Mouse (Mus musculus) urinary bladder, postnatal 14 days (tissue): ENCODE data around the gene Glipr1.

Experiments
- DNase-seq: peaks from one replicate; pipeline ENCODE4 v3.0.0; 2021; ENCODE audit warnings: low spot score

The Glipr1 gene

DNA sequence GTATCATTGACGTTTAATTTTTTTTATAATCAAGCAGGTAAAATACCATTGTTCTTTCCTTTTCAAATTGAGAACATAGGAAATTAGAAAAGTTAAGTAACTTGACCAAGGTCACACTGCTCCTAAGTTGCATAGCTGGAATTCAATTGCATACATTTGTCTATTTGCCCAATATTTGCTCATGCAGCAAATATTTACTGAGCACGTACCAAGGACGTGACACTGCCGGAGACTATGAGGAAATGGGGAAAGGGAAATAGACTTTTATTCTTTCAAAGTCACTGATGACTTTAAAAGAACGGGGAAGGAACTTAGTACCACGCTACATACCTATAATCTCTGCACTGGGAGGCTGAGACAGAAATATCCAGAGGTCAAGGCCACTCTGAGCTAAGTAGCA is 42.0 kb downstream of the Glipr1 start:
- DNase-seq = no peak

DNA sequence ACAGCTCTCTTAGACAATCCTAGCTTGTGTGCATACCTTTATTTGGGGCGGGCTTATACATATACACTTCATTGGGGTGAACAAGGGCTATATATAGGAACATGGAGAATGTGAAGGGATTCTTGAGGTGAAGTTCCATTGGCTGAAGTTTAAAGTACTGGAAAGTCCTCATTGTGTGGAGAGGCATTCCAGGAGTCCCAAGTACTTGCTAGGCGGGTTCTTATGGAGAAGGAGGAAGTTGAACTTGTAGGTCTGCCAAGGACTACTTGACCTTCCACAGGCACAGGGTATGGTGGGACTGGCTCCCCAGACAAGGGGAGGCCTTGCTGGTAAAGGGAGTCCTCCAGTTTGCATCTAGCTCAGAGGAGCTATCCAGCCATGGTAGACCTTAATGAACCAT is 43.1 kb downstream of the Glipr1 start:
- DNase-seq = no peak

DNA sequence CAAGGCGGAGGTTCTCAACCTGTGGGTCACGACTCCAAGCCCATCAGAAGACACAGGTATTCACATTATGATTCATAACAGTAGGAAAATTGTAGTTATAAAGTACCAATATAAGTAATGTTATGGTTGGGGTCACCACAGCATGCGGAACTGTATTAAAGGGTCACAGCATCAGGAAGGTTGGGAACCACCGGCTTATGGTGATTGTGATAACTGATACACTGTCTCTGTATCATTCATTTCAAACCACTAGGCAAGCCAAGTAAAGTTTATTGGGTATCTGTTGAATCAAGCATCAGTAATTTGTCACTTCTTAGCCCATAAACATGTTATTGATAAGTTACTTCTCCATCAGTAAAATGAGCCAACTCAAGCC is 44.4 kb downstream of the Glipr1 start:
- DNase-seq = no peak

GRCm38 (mm10) chr10:111957271-111958045 is 45.0 kb downstream of the Glipr1 start:
- DNase-seq = peak; percentile 59

- no peak for DNase-seq
Observed at GRCm38 (mm10) chr10:111955836-111956235, 46.6 kb downstream of the Glipr1 start.

- no peak for DNase-seq
Observed at GRCm38 (mm10) chr10:111949008-111949407, 53.4 kb downstream of the Glipr1 start.

- DNase-seq = no peak
Observed at GRCm38 (mm10) chr10:111948041-111948440, 54.4 kb downstream of the Glipr1 start.

GRCm38 (mm10) chr10:111945563-111945962 is 56.9 kb downstream of the Glipr1 start:
- DNase-seq = no peak

DNA sequence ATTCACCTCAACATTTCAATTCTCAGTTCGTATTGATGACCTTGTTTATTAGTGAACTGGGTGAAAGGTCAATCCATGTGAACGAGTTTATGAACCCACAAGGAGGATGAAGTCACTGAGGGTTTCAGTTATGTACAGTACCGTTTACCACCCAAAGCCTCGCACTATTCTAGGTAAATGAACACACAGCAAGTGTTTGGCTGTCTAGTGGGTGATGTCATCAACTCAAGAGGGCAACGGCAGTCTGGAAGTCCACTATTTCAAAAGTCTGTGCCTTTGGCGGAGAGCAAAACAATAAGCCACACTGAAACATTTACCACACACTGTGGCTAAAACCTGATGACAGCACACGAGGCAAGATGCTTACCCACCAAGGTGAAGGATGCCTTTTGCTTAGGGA is 59.4 kb downstream of the Glipr1 start:
- no peak for DNase-seq

- no peak for DNase-seq
Observed at GRCm38 (mm10) chr10:111937146-111937534, 65.3 kb downstream of the Glipr1 start.

- DNase-seq = peak; percentile 50
Observed at GRCm38 (mm10) chr10:111936491-111937145, 65.8 kb downstream of the Glipr1 start.

DNA sequence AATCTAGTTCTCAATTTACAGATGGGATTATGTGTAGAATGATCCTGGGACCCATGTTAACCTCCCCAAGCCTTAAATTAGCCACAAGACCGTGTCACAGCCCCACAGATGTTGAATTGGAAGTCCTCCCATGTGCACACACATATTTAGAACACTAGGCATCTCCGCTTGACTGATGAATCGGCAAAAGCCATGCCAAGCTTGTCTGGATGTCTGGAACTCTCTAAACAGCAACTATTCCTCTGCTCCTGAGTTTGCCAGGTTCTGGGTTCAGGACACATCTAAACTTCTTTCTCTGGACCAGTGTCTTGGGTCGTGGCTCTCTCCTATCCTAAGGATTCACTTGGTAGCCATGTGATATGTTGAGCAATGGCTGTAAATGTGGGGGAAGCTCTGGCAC is 66.4 kb downstream of the Glipr1 start:
- DNase-seq = no peak
